Mouse (Mus musculus): ENCODE results near the gene Sfrp2. TPM values are rescaled to one million over a fixed set of nuclear protein-coding genes. Genes with fewer than 3 reads are reported as not detected.

Gene Sfrp2
- polyA plus RNA-seq, 1 experiment from 2014 or later: 181 TPM

DNA sequence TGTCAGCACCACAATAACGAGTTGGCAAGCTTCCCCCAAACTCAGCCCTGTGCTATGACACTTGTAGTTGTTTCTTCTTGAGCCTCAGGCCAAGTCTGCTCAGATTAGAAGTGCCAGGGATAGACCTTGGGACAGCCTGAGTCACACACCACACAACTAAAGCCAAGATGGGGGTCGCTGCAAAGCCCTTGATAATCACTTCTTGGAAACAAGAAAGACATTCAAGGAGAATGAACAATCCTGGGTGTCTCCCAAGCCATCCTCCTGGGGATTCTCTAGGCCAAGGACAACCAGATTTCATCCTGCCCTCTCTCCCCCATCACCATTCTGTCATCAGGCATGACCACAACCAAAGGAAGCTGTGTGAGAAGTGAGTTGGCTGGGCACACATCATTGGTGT lies 25.9 kb upstream of the Sfrp2 start:
- no peak overlapping the region for H3K27ac ChIP-seq (replicated peaks in 1 of 2; ENCODE audit: control insufficient read depth in 1 of 2, insufficient read depth in 1 of 2, low read depth in 2 of 2, low read length in 2 of 2)
- 56% methylated on average over 2 of the region's 2 CpGs for WGBS
- H3K4me2 ChIP-seq (ENCODE audit: low read length): no peak overlapping the region
- no peaks in the 10 kb centered on the region for H3K27me3 ChIP-seq (ENCODE audit: control insufficient read depth, insufficient read depth, low read length)
- no peaks in the 10 kb centered on the region for H3K9me3 ChIP-seq (ENCODE audit: control insufficient read depth, low read length)
- ATAC-seq (ENCODE audit: insufficient number of reproducible peaks, insufficient read depth, low FRiP score, low read depth): no peak
- H3K4me1 ChIP-seq (ENCODE audit: control insufficient read depth in 2 of 2, insufficient read depth in 2 of 2, low read length in 2 of 2): no peaks in the 10 kb centered on the region
- H3K36me3 ChIP-seq (ENCODE audit: control insufficient read depth, insufficient read depth, low read length): no peaks in the 10 kb centered on the region
- H3K4me3 ChIP-seq (ENCODE audit: control insufficient read depth in 1 of 2, insufficient read depth in 1 of 2, low read depth in 1 of 2, low read length in 2 of 2): no peak overlapping the region
- H3K9ac ChIP-seq (ENCODE audit: low read length): no peak overlapping the region

DNA sequence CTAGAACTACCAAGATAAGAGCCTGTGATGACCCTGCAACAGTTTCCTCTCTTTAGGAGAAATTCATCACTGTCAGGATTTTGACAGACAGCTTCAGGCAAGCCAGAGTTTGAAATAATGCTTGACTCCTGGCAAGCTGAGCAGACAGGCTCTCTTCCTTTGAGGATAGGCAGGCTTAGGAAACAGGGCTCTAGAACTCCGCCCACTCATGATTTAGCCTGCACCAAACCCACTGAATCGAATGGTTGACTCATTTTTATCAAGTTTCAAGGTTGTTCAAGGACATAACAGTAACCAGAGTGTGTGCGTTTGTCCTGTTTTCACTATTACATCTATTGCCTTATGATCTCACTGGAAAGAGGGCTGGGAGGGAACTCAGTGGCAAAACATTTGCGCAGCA lies 18.8 kb upstream of the Sfrp2 start:
- Histone ChIP-seq H3K36me3 (ENCODE audit: control insufficient read depth, insufficient read depth, low read length) (no peaks in the 10 kb centered on the region), H3K27me3 (ENCODE audit: control insufficient read depth, insufficient read depth, low read length) (no peaks in the 10 kb centered on the region)
- 81% methylated on average over 4 of the region's 4 CpGs for WGBS

DNA sequence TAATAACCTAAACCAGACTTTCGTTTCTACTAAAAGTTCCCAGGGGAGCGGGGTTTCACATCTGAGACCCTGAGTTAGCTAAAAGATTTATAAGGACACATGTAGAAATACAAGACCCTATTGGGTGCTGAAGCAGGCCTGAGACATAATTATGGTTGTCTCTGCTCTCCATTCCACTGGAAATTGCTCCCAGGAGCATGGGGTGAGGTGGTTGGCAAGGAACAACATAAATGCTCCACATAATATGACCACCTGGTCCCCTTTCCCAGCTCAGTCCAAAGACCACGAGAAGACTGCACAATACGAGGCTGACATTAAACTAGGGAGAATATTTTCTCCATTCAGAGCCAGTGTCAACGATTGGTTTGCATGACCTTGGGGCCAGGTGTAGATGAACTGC lies 18.2 kb upstream of the Sfrp2 start:
- no peaks in the 10 kb centered on the region for H3K4me1 ChIP-seq (ENCODE audit: control insufficient read depth in 2 of 2, insufficient read depth in 2 of 2, low read length in 2 of 2)
- no peaks in the 10 kb centered on the region for H3K9me3 ChIP-seq (ENCODE audit: control insufficient read depth, low read length)
- H3K4me3 ChIP-seq (ENCODE audit: control insufficient read depth in 1 of 2, insufficient read depth in 1 of 2, low read depth in 1 of 2, low read length in 2 of 2): no peak overlapping the region
- WGBS: 86% methylated on average over 5 of the region's 5 CpGs
- H3K9ac ChIP-seq (ENCODE audit: low read length): no peak overlapping the region
- no peaks in the 10 kb centered on the region for H3K27me3 ChIP-seq (ENCODE audit: control insufficient read depth, insufficient read depth, low read length)
- ATAC-seq (ENCODE audit: insufficient number of reproducible peaks, insufficient read depth, low FRiP score, low read depth): no peak
- H3K4me2 ChIP-seq (ENCODE audit: low read length): no peak overlapping the region
- no peak overlapping the region for H3K27ac ChIP-seq (replicated peaks in 1 of 2; ENCODE audit: control insufficient read depth in 1 of 2, insufficient read depth in 1 of 2, low read depth in 2 of 2, low read length in 2 of 2)
- no peaks in the 10 kb centered on the region for H3K36me3 ChIP-seq (ENCODE audit: control insufficient read depth, insufficient read depth, low read length)

More for the DNA sequence above, 18.8 kb upstream of the Sfrp2 start:
- Histone ChIP-seq H3K9ac (ENCODE audit: low read length) (no peak overlapping the region), H3K9me3 (ENCODE audit: control insufficient read depth, low read length) (no peaks in the 10 kb centered on the region), H3K4me2 (ENCODE audit: low read length) (no peak overlapping the region), H3K4me3 (ENCODE audit: control insufficient read depth in 1 of 2, insufficient read depth in 1 of 2, low read depth in 1 of 2, low read length in 2 of 2) (no peak overlapping the region), H3K4me1 (ENCODE audit: control insufficient read depth in 2 of 2, insufficient read depth in 2 of 2, low read length in 2 of 2) (no peaks in the 10 kb centered on the region), H3K27ac (replicated peaks in 1 of 2; ENCODE audit: control insufficient read depth in 1 of 2, insufficient read depth in 1 of 2, low read depth in 2 of 2, low read length in 2 of 2) (no peak overlapping the region)
- ATAC-seq (ENCODE audit: insufficient number of reproducible peaks, insufficient read depth, low FRiP score, low read depth): no peak

DNA sequence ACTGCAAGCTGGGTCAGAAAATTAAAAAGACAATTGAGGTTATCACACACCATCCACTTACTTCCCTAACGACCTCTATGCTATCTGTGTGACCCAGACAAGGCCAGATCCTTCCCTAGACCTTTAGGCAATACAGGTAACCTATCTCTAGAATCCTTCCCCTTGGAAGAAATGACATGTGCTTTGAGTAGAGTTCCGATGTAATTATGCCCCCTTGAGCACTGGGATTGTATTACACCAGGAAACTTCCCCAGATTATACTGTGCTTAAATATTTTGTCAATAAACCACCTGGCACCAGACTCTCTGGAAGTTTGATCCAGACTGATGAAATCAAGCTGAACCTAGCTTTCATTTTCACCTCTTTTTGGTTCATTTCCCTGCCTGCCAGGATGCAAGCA lies 14.5 kb upstream of the Sfrp2 start:
- no peak overlapping the region for H3K9ac ChIP-seq (ENCODE audit: low read length)
- ATAC-seq (ENCODE audit: insufficient number of reproducible peaks, insufficient read depth, low FRiP score, low read depth): no peak
- no peak overlapping the region for H3K4me3 ChIP-seq (ENCODE audit: control insufficient read depth in 1 of 2, insufficient read depth in 1 of 2, low read depth in 1 of 2, low read length in 2 of 2)
- H3K4me2 ChIP-seq (ENCODE audit: low read length): no peak overlapping the region
- H3K27ac ChIP-seq (replicated peaks in 1 of 2; ENCODE audit: control insufficient read depth in 1 of 2, insufficient read depth in 1 of 2, low read depth in 2 of 2, low read length in 2 of 2): no peak overlapping the region
- H3K4me1 ChIP-seq (ENCODE audit: control insufficient read depth in 2 of 2, insufficient read depth in 2 of 2, low read length in 2 of 2): no peaks in the 10 kb centered on the region
- H3K9me3 ChIP-seq (ENCODE audit: control insufficient read depth, low read length): no peaks in the 10 kb centered on the region
- no peaks in the 10 kb centered on the region for H3K27me3 ChIP-seq (ENCODE audit: control insufficient read depth, insufficient read depth, low read length)
- whole genome bisulfite sequencing: 33% methylated on average over 2 of the region's 2 CpGs
- H3K36me3 ChIP-seq (ENCODE audit: control insufficient read depth, insufficient read depth, low read length): no peaks in the 10 kb centered on the region

DNA sequence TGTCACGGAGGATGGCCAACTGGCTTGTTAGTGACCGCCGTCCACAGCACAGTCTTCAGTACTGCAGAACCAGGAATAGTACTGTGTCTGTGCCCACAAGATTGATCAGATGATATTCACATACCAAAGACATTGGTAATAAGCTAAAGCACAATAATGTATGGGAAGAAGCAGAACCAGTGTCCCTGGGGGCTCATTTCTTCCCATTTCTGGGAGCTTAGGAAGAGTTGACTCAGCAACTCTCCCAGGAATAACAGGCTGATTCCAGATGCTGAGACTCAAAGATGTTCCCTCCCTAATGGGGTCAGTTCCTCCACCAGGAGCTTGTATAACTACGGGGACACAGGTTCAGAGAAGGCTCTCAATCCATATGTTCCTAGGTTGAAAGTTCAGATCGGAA lies 13.9 kb upstream of the Sfrp2 start:
- 87% methylated on average over 5 of the region's 5 CpGs for WGBS
- no peaks in the 10 kb centered on the region for H3K4me1 ChIP-seq (ENCODE audit: control insufficient read depth in 2 of 2, insufficient read depth in 2 of 2, low read length in 2 of 2)

DNA sequence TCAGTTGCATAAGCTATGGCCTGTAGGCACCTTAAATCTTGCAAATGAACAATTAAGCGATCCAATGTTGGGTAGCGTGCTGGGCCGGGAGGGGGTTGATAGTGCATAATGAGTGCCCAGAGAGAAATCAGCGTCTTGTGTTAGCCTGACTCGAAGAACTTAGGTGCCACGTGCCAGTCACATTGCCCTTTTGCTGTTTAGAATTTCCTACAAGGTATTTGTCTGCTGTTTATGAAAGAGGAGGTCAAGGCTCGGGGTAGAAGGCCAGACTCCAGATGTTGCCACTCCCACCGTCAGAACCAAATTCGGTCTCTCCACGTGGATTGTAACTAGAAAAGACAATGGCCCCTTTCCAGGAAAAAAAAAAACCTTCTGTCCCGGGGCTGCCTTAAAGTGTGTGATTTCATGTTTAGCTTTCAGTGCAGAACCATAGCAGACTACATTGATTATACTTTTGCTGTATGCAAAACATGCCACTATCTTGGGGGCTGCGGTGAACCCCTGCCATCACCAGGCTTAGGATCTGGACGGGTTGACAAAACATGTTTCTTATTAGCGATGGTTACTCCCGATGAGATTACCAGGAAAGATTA lies 11.0 kb upstream of the Sfrp2 start:
- Histone ChIP-seq H3K4me2 (ENCODE audit: low read length) (no peak overlapping the region), H3K4me1 (ENCODE audit: control insufficient read depth in 2 of 2, insufficient read depth in 2 of 2, low read length in 2 of 2) (no peaks in the 10 kb centered on the region), H3K9ac (ENCODE audit: low read length) (no peak overlapping the region), H3K27me3 (ENCODE audit: control insufficient read depth, insufficient read depth, low read length) (no peaks in the 10 kb centered on the region), H3K4me3 (ENCODE audit: control insufficient read depth in 1 of 2, insufficient read depth in 1 of 2, low read depth in 1 of 2, low read length in 2 of 2) (no peak overlapping the region), H3K9me3 (ENCODE audit: control insufficient read depth, low read length) (no peaks in the 10 kb centered on the region), H3K27ac (replicated peaks in 1 of 2; ENCODE audit: control insufficient read depth in 1 of 2, insufficient read depth in 1 of 2, low read depth in 2 of 2, low read length in 2 of 2) (no peak overlapping the region), H3K36me3 (ENCODE audit: control insufficient read depth, insufficient read depth, low read length) (no peaks in the 10 kb centered on the region)
- 84% methylated on average over 15 of the region's 15 CpGs for WGBS
- ATAC-seq (ENCODE audit: insufficient number of reproducible peaks, insufficient read depth, low FRiP score, low read depth): no peak

More for the DNA sequence above, 13.9 kb upstream of the Sfrp2 start:
- Histone ChIP-seq H3K9ac (ENCODE audit: low read length) (no peak overlapping the region), H3K4me2 (ENCODE audit: low read length) (no peak overlapping the region), H3K9me3 (ENCODE audit: control insufficient read depth, low read length) (no peaks in the 10 kb centered on the region), H3K36me3 (ENCODE audit: control insufficient read depth, insufficient read depth, low read length) (no peaks in the 10 kb centered on the region), H3K27ac (replicated peaks in 1 of 2; ENCODE audit: control insufficient read depth in 1 of 2, insufficient read depth in 1 of 2, low read depth in 2 of 2, low read length in 2 of 2) (no peak overlapping the region), H3K27me3 (ENCODE audit: control insufficient read depth, insufficient read depth, low read length) (no peaks in the 10 kb centered on the region), H3K4me3 (ENCODE audit: control insufficient read depth in 1 of 2, insufficient read depth in 1 of 2, low read depth in 1 of 2, low read length in 2 of 2) (no peak overlapping the region)
- ATAC-seq (ENCODE audit: insufficient number of reproducible peaks, insufficient read depth, low FRiP score, low read depth): no peak

DNA sequence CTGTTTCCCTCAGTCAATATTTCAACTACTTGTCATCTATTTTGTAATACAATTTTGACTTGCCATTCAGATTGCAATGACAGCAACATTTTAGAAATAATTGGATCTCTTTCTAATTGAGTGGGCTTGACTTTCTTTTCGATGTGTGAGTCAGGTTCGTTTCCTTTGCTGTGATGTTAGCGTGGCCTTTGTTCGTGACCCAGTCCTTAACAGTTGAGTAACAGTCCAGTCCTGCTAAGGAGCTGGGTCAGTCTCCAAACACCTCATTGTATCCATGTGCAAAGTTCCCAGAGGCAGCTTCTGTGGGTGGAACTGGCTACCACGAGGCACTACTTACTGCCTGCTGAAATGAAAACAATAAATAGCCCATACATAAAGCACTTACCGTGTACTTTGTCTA lies 10.5 kb upstream of the Sfrp2 start:
- no peak overlapping the region for H3K4me2 ChIP-seq (ENCODE audit: low read length)
- no peak for ATAC-seq (ENCODE audit: insufficient number of reproducible peaks, insufficient read depth, low FRiP score, low read depth)
- H3K9ac ChIP-seq (ENCODE audit: low read length): no peak overlapping the region
- H3K4me1 ChIP-seq (ENCODE audit: control insufficient read depth in 2 of 2, insufficient read depth in 2 of 2, low read length in 2 of 2): no peaks in the 10 kb centered on the region
- WGBS: 85% methylated on average over 6 of the region's 6 CpGs
- no peak overlapping the region for H3K4me3 ChIP-seq (ENCODE audit: control insufficient read depth in 1 of 2, insufficient read depth in 1 of 2, low read depth in 1 of 2, low read length in 2 of 2)
- no peaks in the 10 kb centered on the region for H3K9me3 ChIP-seq (ENCODE audit: control insufficient read depth, low read length)
- no peak overlapping the region for H3K27ac ChIP-seq (replicated peaks in 1 of 2; ENCODE audit: control insufficient read depth in 1 of 2, insufficient read depth in 1 of 2, low read depth in 2 of 2, low read length in 2 of 2)
- no peaks in the 10 kb centered on the region for H3K27me3 ChIP-seq (ENCODE audit: control insufficient read depth, insufficient read depth, low read length)
- H3K36me3 ChIP-seq (ENCODE audit: control insufficient read depth, insufficient read depth, low read length): no peaks in the 10 kb centered on the region

DNA sequence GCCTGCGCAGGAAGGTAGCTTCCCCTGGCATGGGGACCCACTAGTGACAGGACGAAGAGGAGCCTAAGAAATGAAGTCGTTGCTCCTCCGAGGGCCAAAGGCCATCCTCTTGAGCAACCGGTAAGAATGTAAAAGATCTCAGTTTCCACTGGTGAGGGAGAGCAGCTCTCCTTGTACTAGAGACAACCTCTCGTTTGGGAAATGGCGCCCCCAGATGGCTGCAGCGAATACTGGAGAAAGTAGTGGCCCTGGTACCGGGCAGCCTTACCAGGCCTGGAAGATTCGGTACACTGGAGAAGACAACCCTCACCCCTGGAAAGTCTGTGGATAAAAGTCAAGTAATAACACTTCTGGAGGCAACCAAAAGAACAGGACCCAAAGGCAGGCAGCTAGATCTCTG lies 3.8 kb upstream of the Sfrp2 start:
- peaks cover 52% of the 10 kb centered on the region for H3K27me3 ChIP-seq (ENCODE audit: control insufficient read depth, insufficient read depth, low read length)
- no peak for ATAC-seq (ENCODE audit: insufficient number of reproducible peaks, insufficient read depth, low FRiP score, low read depth)
- H3K9ac ChIP-seq (ENCODE audit: low read length): no peak overlapping the region
- H3K27ac ChIP-seq (replicated peaks in 1 of 2; ENCODE audit: control insufficient read depth in 1 of 2, insufficient read depth in 1 of 2, low read depth in 2 of 2, low read length in 2 of 2): no peak overlapping the region
- H3K4me1 ChIP-seq (ENCODE audit: control insufficient read depth in 2 of 2, insufficient read depth in 2 of 2, low read length in 2 of 2): peaks cover 7 to 13% of the 10 kb centered on the region in 2 experiments; a peak in 3 of 4 replicates
- H3K9me3 ChIP-seq (ENCODE audit: control insufficient read depth, low read length): no peaks in the 10 kb centered on the region
- 63% methylated on average over 10 of the region's 10 CpGs for WGBS
- H3K36me3 ChIP-seq (ENCODE audit: control insufficient read depth, insufficient read depth, low read length): no peaks in the 10 kb centered on the region
- H3K4me2 ChIP-seq (ENCODE audit: low read length): no peak overlapping the region
- H3K4me3 ChIP-seq (ENCODE audit: control insufficient read depth in 1 of 2, insufficient read depth in 1 of 2, low read depth in 1 of 2, low read length in 2 of 2): no peak overlapping the region

Measured in heart, embryonic 14.5 days (tissue).